Mouse (Mus musculus) olfactory bulb, adult 2 months (tissue): Measurements from ENCODE around the gene Sufu.

Experiments
- CTCF ChIP-seq: fragments of 200-500 bp; IDR thresholded peaks from 2 replicates; pipeline ENCODE4 v1.5.1; 2012; ENCODE audit warnings: low read depth, mild to moderate bottlenecking, low read length, moderate library complexity; ENCODE audit not compliant: insufficient read depth
- POLR2A ChIP-seq: fragments of 200-500 bp; IDR thresholded peaks from 2 replicates; pipeline ENCODE4 v1.6.1; 2012; ENCODE audit warnings: mild to moderate bottlenecking, low read depth, low read length, moderate library complexity; ENCODE audit not compliant: insufficient read depth

DNA sequence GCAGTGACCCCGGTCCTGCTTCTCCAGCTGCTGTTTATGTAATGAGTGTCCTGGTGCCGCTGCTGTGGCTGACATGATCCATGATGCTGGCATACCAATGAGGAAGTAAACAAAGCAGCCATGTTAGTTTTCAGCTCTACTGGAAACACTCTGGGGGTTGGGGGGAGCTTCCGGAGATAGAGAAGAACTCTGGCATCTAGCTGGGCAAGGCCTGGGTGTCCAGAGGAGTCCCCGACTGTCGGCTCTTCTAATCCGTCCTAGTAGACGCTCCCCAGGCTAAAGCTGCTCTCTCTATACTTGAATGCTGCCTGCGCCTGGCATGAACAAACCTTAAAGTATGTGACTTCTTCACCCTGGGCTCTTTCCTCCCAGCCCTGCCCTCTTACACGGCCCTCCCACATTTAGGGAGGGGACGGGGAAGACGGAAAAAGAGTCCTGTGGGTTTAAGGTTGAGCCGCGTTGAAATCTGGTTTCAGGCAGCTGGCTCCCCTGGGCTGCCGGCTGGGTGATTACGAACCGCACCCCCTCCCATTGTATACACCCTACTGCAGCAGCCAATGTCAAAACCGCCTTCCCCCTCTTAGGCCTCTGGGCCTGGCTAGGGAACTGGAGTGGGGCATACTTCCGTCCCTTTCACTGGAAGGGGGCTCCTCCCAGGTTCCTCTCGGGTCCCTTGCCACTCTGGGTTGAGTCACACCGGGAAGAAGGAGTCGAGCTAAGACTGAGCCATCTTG is 106.8 kb downstream of the Sufu start:
- TF ChIP-seq POLR2A (no peak), CTCF (0 out of 2 replicates have a peak, but pooled peaks have one; percentile 14)
